Mouse (Mus musculus): Measurements from ENCODE around the gene Snrpc. TPM values are rescaled to one million over a fixed set of nuclear protein-coding genes. Genes with fewer than 3 reads are reported as not detected.

Gene Snrpc
- total RNA-seq, 2 experiments from 2014 or later = 94.2 to 102 TPM

DNA sequence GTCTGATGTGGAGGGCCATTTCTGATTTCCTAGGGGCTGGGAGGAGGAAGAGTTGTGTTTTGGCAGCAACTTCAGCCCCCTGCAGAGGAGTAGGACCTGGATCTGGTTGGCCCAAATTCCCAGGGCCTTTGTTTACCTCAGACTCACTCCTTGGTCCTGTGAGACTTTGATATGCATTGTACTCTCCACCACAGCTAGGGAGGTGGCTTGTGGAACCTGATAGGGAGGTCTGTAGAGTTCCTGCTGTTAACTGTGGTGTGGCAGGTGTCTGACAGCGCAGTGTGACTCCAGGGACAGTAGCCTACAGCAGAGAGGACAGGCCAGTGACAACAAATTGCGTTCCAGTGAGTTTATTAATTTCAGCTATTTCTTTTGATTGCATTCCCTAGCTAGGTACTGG is 21.2 kb downstream of the Snrpc start:
- no peak for DNase-seq

DNA sequence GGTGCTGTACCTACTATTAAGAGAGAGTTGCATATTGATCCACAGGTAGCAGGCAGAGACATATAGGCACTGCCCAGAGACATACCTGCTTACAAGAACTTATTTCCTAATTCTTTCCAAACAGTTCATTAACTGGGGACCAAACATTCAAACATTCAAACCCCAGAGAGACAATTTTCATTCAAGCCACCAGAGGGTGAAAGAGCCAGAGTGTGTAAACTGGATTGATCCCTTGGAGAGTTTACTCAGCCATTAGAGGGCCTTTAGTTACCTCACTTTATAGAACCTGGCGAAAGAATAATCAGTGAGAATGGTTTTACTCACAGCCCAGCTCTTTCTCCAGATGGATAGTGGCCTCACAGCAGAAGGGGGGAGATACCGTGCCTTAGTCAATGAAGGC is 27.5 kb downstream of the Snrpc start:
- no peak for DNase-seq

DNA sequence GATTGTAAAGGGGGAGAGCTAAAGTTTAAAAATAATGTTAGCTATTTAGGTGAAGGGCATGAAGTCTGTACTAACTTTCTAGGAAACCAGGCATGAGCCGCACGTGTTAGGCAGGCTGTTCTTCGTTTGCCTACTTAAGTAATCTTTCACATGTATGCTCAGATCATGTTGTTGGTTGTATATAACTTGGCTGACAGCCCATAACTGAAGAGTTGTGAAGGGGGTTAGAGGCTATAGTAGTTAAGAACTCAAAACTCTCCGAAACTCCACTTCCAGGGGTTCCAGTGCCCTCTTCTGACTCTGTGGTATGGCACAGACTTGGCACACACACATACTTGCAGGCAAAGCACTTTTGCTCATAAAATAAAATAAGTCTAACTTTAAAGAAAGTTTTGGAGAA is 28.8 kb downstream of the Snrpc start:
- DNase-seq = no peak

DNA sequence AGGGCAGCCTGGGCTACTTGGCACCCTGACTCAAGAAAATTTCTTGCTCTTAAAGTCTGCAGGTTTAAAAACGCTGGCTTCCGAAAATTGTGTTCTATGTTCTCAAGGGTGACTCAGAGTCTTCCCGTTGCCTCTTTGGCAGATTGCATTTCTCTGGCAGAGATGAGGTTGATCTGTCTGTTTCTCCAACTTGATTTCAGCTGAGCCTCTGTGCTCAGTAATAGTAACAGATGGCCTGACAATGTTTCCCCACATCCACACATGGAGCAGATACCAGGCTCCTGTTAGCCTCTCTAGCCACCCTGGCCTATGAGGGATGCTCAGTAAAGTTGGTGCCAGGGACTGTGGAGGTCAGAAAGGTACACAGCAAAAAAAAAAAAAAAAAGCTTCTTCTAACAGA is 33.9 kb downstream of the Snrpc start:
- DNase-seq = no peak

DNA sequence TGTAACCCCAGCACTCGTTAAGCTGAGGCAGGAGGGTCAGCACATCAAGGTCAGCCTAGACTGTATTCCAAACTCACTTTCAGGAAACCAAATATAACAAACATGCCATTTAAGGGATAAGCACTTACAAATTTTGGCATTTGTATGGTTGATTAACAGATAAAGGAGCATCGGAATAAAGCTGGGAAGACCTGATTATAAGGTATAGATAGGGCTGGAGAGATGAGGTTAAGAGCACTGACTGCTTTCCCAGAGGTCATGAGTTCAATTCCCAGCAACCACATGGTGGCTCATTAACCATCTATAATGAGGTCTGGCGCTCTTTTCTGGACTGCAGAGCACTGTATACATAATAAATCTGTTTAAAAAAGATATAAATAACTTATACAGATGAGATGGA is 35.6 kb downstream of the Snrpc start:
- no peak for DNase-seq

DNA sequence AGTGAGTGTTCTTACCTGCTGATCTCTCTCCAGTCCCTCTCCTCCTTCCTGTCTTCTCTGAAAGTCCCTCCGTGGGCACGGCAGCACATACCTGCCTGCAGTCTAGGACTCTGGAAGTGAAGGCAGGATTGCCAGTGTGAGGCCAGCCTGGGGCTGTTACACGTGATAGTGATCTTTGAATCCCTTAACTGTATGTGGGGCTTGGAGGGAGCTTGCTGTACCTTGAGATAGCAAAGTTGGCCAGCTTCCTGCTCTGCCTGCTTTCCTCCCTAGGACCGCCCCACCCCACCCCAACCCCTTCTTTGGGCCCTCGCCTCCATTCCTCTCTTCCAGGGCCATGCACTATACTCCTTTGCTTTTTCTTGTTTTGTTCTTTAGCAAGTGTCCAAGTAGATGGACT is 36.6 kb downstream of the Snrpc start:
- DNase-seq = no peak

DNA sequence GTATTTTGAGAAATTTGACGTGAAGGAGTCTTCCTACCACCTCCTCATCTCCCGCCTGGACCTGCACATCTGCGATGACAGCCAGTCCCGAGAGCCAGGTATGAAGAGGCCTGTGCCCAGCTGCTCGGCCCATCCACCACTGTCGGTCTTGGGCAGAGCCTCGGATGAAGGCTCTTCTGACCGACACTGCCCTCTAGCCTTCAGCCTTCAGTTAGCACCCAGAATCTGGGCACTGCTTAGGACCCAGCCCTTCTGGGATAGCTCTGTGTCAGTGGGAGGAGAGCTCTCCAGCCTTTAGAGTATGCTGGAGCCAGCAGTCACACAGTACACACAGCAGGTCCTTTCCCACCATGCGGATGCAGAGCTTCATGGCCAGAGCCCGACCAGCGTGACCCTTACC is 43.6 kb downstream of the Snrpc start:
- peak; percentile 51 for DNase-seq

DNA sequence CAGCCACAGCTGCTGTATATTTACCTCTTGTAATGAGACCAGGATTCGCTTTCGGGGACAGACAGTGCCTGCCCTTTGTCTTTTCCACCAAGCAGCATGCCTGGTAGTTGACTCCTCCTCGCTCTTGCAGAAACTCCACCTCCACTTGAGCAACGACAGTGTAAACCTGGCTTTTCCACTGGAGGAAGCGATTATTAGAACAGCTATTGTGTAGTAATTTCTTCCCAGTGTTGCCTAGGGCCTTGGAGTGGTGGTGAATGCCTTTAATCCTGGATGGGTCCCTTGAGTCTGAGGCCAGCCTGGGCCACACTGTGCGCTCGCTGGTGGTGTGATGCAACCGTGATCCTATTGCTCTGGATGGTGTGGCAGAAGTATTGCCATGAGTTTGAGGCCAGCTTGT is 45.2 kb downstream of the Snrpc start:
- DNase-seq = no peak

DNA sequence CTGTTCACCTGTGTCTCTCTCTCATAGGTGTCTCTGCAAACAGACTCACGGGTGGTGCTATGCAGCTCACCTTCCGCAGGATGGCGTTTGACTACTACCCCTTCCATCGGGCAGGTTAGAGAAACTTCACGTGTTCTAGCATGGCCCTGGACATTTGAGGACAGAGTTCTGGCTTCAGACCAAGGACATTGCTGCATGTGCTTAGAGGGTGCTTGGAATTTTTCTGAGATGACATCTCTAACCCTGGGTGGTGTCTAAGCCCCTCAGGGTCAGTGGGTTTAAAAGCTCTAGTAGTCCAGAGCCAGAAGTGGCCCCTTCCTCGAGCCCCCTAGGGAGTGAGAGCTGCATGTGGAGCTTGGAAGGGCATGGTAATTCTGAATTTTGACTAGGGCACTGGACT is 46.0 kb downstream of the Snrpc start:
- DNase-seq = no peak

DNA sequence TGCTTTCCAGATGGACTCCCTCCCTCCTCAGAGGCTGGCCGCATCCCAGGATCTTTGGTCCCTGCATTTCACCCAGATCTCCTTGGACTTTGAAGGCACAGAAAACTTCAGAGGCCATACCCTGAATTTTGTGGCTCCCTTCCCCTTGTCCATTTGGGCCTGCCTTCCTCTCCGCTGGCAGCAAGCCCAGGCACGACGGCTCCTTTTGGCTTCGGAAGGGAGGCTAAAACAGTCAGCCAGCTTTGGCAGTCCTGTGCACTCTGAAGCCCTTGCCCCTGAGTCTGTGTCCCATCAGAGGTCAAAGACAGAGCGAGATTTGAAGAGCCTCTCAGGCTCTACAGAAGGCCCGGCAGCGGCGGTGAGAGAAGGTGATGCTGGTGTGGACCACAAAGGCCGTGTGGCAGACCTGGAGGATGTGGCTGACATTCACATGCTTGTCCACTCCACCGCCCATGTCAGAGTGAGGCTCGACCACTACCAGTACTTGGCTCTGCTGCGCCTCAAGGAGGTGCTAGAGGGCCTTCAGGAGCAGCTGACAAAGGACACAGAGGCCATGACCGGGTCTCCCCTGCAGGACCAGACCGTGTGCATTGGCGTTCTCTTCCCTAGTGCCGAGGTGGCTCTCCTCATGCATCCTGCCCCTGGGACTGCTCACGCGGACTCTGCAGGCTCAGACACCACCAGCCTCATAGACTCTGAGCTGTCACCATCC is 48.7 kb downstream of the Snrpc start:
- peak; percentile 65 for DNase-seq

Other genes with a start within 250 kb of the Snrpc start
- gene Nudt3, start 214.7 kb upstream of the Snrpc start, total RNA-seq (2021) = 100 to 1,000 TPM; 340 to 371 TPM
- gene RPS10-NUDT3, start 202.9 kb upstream of the Snrpc start, total RNA-seq (2021) = not detected
- 100 to 1,000 TPM; 857 to 917 TPM for gene Rps10, start 201.5 kb upstream of the Snrpc start, total RNA-seq (2021)
- gene Pacsin1, start 182.6 kb upstream of the Snrpc start, total RNA-seq (2021) = under 1 TPM in 1 of 2 experiments, not detected in 1; 0.17 TPM
- under 1 TPM; 0.16 to 0.38 TPM for gene Spdef, start 109.2 kb upstream of the Snrpc start, total RNA-seq (2021)
- gene D17Wsu92e, start 17.5 kb upstream of the Snrpc start, total RNA-seq (2021) = 100 to 1,000 TPM; 104 to 107 TPM
- 10 to 100 TPM; 20.7 to 21.9 TPM for gene Uhrf1bp1, start 18.3 kb downstream of the Snrpc start, total RNA-seq (2021)
- gene Anks1, start 71.2 kb downstream of the Snrpc start, total RNA-seq (2021) = 10 to 100 TPM; 54.2 to 59.2 TPM
- 10 to 100 TPM; 28.5 to 29.3 TPM for gene Taf11, start 71.7 kb downstream of the Snrpc start, total RNA-seq (2021)
- under 1 TPM in 1 of 2 experiments, not detected in 1; 0.14 TPM for gene Tcp11, start 242.5 kb downstream of the Snrpc start, total RNA-seq (2021)